ENCODE assay signal across 15 mouse cellular contexts in the genomic region with DNA sequence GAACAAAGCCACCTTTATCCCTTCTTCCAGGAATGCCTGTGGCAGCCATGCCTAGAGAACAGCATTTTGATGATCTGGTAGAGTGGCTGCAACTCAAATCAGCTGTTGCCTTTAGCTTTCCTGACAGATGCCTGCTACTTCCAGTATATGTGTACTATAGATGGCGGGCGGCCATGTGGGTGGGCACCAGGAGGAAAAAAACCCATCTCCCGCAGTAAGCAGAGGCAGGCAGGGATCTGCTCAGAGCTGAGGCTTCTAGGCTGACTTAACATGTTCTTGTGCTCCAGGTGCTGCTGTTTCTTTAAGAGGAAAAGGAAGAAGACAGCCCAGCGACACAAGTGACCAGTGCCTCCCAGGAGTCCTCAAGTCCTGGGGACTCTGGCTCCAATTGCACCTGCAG. TPM values are rescaled to one million over a fixed set of nuclear protein-coding genes. Genes with fewer than 3 reads are reported as not detected.
DNase-seq lines count a peak whose midpoint lies in the region.
"Had no signal": no experiment of that assay in that cellular context is flagged by ENCODE, and none has a peak within 500 bp of the region (broad histone marks: within the 10 kb centered on the region; RNA-seq: fewer than 3 reads in every experiment).

No protein-coding gene starts in this region.

- intact Hi-C loops in left cerebral cortex, postnatal 4 days (cut with DNase I): no loop called here

- peak; percentile 40 to 41 for DNase-seq in frontal cortex, postnatal 36 days (ENCODE audit: low spot score in 2 of 2)
- DNase-seq in frontal cortex, postnatal 14 days (ENCODE audit: low spot score in 2 of 2): no peak
- peak; percentile 44 to 47 for DNase-seq in left cerebral cortex, adult 18-20 months (ENCODE audit: low spot score in 2 of 2)
- no peak for DNase-seq in left cerebral cortex, postnatal 4 days
- DNase-seq in brain, adult 2 months (ENCODE audit: low read depth, low spot score): peak; percentile 50
- DNase-seq in right cerebral cortex, postnatal 14 days: peak; percentile 31
- no peak for DNase-seq in lung, postnatal 25 days (ENCODE audit: low spot score)
- DNase-seq in cerebellum, adult 11 months: no peak
- DNase-seq: adrenal gland, postnatal 10 days; cerebellum, adult 18-20 months; cerebellum, adult 9-11 months; cerebellum, postnatal 36 days; gastrocnemius, postnatal 10 days; heart, adult 2 months; heart, postnatal 4 days had no signal

RNA-seq across cellular contexts. Expression of a gene that starts 20.7 kb away (rescaled TPM):
- 100 to 1,000 TPM; 158 to 163 TPM for total RNA-seq in left cerebral cortex, adult 18-20 months (2021)
- 100 to 1,000 TPM; 233 to 249 TPM for total RNA-seq in left cerebral cortex, postnatal 4 days (2021)

RNA-seq across cellular contexts. Expression of a gene that starts 30.2 kb away (rescaled TPM):
- total RNA-seq in left cerebral cortex, adult 18-20 months (2021): 1 to 10 TPM; 3.7 to 4.4 TPM
- 1 to 10 TPM; 5.9 to 7.3 TPM for total RNA-seq in left cerebral cortex, postnatal 4 days (2021)

Comparison
In these comparisons a context has a peak if more than half of its experiments do, and no peak if none do; other contexts are left out.
1. DNase-seq: peak in frontal cortex, postnatal 36 days (2 of 2), left cerebral cortex, adult 18-20 months (2 of 2), brain, adult 2 months (single experiment) and right cerebral cortex, postnatal 14 days (single experiment); none in frontal cortex, postnatal 14 days (0 of 2), left cerebral cortex, postnatal 4 days (single experiment), lung, postnatal 25 days (single experiment) and cerebellum, adult 11 months (single experiment).